Mouse (Mus musculus) megakaryocyte, embryonic 14.5 days (primary cell): ENCODE results near the gene Pank3.

Experiments used
- FLI1 ChIP-seq: IDR thresholded peaks from 2 replicates; pipeline ENCODE4 v1.6.1; 2012; ENCODE audit warnings: low read length, inconsistent platforms, mixed read lengths
- GATA1 ChIP-seq: IDR thresholded peaks from 3 replicates; pipeline ENCODE4 v1.6.1; 2012; ENCODE audit warnings: mixed read lengths, low read length, inconsistent platforms, borderline replicate concordance

GRCm38 (mm10) chr11:35744571-35744970 lies 24.7 kb upstream of the Pank3 start:
- TF ChIP-seq GATA1, result no peak
- TF ChIP-seq FLI1, result no peak
